Mouse (Mus musculus) right cerebral cortex, postnatal 14 days (tissue): Measurements from ENCODE around the gene Rpl23a.
A peak's percentile ranks its signal among the peaks of the same experiment; 100 is the strongest.

Experiments used
- DNase-seq: peaks from one replicate; pipeline ENCODE4 v3.0.0; 2022

Gene Rpl23a

GRCm38 (mm10) chr11:78166161-78166560 is 17.2 kb downstream of the Rpl23a start:
- no peak for DNase-seq

- DNase-seq, result peak; percentile 53
These were observed 17.6 kb downstream of the Rpl23a start for GRCm38 (mm10) chr11:78165761-78166109.

DNA sequence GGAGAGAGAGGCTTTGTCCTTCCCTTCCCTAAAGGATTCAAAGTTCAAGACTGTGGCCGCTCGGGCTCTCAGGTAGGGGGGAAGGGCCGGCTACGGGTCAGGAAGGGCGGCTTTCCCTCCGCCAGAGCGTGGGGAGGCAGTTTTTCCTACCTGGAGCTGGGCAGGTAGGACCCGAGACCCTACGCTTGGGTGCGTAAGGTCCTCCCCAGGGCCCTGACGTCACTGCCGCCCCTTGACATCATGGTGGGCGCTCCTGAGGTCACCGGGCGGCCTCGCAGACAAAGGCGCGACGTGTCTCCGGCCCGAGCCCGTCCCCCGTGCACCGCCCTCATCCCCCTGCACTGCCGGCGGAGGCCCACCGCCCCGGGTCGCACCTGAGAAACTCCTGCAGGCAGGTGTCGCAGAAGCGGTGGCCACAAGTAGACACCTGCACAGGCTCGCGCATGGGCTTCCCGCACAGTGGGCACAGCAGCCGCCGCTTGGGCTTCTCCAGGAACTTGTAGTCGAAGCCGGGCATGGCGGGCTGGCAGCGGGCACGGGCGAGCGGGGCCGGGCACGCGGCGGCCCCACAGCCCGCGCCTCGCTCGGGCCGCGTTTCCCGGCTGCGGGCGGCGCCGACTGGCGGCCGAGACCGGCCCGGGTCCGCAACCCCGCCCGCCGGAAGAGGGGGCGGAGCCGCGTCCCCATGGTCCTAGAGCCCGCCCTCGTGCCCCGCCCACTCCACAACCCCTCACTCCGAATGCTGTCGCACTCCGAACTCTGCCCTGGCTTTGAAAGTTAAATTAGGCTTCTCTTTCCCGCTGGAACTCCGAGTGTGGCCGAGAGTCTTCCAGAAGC is 18.2 kb downstream of the Rpl23a start, which contains the start of gene Traf4:
Gene Traf4 (minus strand): TSS at position 666 of the 837 bp plus-strand sequence.
- DNase-seq, result peak; percentile 77

DNA sequence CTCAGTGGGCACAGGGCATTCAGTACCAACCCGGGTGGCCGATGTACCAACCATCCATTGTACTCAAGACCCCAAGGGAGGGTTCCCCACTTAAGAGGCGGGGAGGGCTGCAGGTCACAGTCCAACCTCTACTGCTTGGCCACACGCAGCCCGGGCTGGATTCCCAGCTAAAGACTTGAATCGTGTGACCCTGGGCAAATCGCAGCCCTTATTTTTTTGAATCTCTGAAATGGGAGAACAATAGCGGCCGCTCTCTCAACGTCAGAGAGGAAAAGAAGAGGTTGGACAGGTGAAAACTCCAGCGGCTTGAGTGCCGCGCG is 18.8 kb downstream of the Rpl23a start:
- no peak for DNase-seq

- no peak for DNase-seq
These were observed 19.4 kb downstream of the Rpl23a start for GRCm38 (mm10) chr11:78163681-78164603.

DNA sequence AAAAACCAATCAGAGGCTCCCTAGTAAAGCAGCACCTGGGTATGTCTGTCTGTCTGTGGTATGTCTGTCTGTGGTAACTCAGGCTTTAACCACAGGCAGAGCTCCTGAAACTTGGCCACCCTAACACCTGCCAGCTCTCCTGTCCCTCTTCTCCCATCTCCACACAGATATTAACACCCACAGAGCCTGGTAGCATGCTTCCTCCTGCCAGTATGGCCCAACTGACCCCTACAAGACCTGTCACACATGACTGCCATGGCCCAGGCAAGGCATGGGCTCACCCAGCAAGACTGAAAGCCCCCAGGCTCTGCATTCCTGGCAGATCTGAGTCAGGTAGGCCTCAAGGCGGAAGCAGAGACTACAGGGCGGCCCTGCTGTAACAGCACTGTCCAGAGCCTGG is 20.3 kb downstream of the Rpl23a start:
- DNase-seq, result no peak

GRCm38 (mm10) chr11:78162504-78162903 is 20.9 kb downstream of the Rpl23a start:
- peak; percentile 59 for DNase-seq

DNA sequence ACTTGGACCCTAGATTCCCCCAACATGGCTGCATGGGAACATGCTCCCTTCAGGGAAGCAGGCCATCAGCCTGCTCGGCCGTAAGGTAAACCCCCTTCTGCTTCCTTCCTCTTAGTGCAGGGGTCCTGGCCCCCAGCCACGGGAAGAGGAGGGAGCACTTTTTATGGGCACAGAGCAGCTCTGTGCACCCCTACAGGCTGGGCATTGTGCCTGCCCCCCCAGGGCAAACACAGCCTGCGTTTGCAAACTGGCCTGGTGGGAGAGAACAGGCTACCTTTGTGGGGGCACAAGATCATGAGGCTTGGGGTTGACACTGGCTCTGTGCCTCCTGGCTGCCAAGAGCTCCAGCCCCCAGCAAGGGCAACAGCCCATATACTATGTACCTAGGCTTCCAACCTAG is 21.4 kb downstream of the Rpl23a start:
- no peak for DNase-seq

DNA sequence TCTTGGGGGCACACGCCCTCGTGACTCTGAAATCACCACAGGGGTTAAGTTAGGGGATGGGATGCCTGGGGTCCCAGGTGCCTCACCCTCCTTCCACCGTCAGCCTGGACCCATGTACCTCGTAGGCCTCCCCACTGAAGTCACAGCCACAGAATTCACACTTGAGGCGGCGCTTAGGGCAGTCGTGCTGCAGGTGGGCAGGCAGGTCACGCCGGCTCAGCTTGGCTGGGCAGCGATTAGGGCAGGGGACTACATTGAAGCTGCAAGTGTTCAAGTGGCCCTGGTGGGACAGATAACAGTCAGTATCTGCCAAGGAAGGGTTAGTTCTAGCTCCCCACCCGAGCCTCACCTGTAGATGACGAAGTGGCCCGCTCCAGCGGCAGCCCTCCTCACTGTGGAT is 22.2 kb downstream of the Rpl23a start:
- no peak for DNase-seq

GRCm38 (mm10) chr11:78160675-78161074 is 22.7 kb downstream of the Rpl23a start:
- no peak for DNase-seq

GRCm38 (mm10) chr11:78160171-78160570 is 23.2 kb downstream of the Rpl23a start:
- DNase-seq, result no peak

- no peak for DNase-seq
These were observed 23.8 kb downstream of the Rpl23a start for GRCm38 (mm10) chr11:78159557-78159956.

- DNase-seq, result peak; percentile 62
These were observed 24.3 kb downstream of the Rpl23a start for GRCm38 (mm10) chr11:78159096-78159495.

DNA sequence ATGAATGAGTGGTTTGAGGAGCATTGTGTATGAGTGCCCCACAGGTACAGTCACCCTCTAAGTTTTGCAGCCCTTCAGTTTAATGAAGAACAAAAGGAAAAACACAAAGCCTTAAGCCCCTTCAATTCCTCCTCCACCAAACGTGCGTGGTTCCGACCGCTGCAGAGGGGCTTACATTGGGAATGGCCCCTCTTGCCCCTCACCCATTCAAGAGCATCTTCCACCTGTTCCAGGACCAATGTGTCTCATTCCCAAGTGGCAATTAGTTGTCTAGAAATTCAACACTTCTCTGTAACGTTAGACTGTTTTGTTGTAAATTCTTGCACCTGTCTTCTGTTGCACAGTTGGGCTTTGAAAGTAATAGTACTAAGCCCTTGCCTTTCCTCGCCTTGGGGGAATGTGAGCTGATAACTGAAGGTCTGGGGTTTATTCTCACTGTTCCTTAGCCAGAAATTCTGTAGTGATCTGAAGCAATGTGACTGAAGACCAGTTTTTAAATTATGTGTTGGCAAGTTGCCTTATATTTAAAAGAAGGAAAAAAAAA is 27.2 kb downstream of the Rpl23a start:
- no peak for DNase-seq

DNA sequence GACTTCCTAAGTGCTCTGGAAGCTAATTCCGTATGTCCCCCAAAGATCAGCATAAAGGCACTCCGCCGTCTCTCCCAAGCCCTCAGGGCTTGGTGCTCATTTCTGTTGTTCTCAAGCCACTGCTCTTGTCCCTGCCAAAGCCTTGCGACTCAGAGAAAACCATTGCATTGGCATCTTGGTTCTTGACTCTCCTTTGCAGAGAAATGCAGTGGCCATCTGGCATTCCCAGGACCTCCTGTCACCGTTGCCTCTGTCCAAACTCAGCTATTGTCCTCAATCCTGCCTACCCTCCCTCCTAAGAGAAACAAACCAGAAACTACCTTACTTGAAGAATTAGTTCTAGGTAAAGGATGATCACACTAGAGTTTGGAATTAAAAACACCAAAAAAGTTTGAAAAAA is 27.7 kb downstream of the Rpl23a start:
- DNase-seq, result no peak

DNA sequence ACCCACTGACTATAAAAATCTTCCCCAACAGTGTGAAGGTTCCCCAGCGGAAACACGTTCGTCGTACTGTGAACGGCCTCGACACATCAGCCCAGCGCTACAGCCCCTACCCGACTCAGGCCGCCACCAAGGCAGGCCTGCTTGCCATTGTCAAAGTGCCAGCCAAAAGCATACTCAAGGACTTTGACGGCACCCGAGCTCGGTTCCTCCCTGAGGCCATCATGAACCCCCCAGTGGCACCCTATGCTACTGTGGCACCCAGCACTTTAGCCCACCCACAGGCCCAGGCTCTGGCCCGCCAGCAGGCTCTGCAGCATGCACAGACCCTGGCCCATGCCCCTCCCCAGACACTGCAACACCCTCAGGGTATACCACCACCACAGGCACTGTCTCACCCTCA is 29.6 kb downstream of the Rpl23a start:
- DNase-seq, result peak; percentile 14

DNA sequence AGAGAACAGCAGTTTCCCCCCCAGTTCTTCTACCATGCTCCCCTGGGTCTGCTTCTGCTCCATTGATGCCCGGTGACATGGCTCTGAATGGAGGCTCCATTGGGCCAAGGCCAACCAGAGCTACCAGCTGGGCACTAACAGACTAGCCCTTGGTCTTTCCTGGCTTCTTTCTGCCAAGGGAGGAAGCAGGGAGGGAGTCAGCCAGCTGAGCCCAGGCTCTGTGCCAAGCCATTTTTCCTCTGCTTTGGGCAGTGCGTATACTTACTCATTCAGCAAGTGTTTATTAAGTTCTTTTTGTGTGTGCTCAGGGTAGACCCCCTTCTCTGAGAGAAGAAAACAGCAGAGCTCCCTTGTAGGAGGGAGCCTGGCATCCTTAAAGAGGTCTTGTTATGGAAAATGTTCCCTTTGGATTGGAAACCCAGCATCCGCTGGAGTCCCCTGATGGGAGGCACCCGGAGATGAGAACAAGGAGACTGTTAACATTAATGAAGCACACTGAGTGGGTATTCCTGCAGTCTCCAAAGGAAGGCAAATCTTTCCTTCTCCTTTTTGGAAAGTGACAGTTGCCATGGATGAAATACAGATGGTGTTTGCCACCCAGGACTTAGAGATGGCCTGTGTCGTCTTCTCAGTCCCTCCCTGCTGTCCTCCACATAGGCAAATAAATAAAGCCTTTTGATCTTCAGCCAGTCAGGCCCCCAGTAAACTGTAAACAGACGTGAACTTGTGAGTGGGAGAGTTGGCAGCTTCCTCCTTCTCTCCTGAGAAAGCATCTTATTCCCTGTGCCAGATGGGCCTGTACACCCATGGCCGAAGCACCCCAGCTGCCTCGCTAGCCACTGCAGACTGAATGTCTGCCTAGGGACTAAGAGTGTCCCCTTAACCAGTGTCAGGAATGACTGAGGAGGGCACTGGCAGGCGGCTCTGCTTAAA is 30.8 kb downstream of the Rpl23a start:
- peak; percentile 84 for DNase-seq

DNA sequence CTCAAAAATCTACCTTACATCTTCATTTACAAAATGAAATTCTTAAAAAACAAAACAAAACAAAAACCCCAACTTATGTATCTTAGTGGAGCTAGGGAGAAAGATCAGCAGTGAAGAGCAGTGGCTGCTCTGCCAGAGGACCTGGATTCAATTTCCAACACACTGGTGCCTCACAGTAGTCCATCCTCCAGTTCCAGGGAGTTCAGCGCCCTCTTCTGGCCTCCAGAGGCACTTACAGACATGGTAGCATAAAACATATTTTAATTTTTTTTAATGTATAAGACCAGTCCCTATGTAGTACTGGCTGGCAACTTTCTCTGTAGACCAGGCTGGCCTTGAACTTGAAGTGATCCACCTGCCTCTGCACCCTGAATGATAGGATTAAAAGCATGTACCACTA is 32.2 kb downstream of the Rpl23a start:
- peak; percentile 24 for DNase-seq

GRCm38 (mm10) chr11:78146707-78147543 is 36.5 kb downstream of the Rpl23a start:
- DNase-seq, result no peak

GRCm38 (mm10) chr11:78146168-78146567 is 37.2 kb downstream of the Rpl23a start:
- no peak for DNase-seq

- DNase-seq, result no peak
These were observed 39.9 kb downstream of the Rpl23a start for GRCm38 (mm10) chr11:78143520-78143919.

DNA sequence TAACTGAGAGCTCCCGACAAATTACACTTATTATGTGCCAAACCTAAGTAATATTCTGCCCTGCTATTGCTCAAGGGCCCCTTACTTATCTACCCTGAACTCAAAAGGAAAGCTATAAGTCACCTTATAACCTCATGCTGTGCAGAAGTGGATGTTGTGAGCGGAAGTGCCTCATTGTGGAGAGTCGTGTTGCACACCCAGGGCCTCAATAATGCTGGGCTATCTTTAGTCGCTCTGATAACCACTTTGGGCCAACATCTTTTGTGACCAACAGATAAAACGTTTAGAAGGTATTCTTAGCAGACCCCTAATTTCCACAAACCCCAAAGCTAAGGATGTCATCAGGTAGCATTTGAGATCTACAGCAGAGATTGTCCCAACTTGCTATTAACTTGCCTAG is 42.7 kb downstream of the Rpl23a start:
- DNase-seq, result no peak
